Comparison of ENCODE assay signal across 8 mouse cellular contexts in genomic region chr7:122803839-122804496, GRCm38 (mm10).
DNase-seq lines count a peak whose midpoint lies in the region; ATAC-seq and TF ChIP-seq lines count a peak whose summit lies in the region.

No protein-coding gene starts in this region.

- no peak for TF ChIP-seq CTCF in lung, postnatal 0 days (IDR thresholded peaks at IDR 0.05)

- ATAC-seq in lung, postnatal 0 days = peak; percentile 38; the same call in 1 of the 2 replicates

- H3K27ac ChIP-seq in lung, postnatal 0 days (ENCODE audit: low read length) = no peak overlapping the region

- no peak overlapping the region for H3K4me3 ChIP-seq in lung, postnatal 0 days (ENCODE audit: low read depth, low read length)

- H3K36me3 ChIP-seq in lung, postnatal 0 days (ENCODE audit: insufficient read depth, low read length) = no peaks in the 10 kb centered on the region

- WGBS in lung, postnatal 0 days = 42% methylated on average over 9 of the region's 9 CpGs

- no peak for TF ChIP-seq EP300 in lung, postnatal 0 days (IDR thresholded peaks at IDR 0.05)

- H3K4me2 ChIP-seq in lung, postnatal 0 days (replicated peaks; ENCODE audit: low read depth, low read length) = no peak overlapping the region

- peaks cover 2% of the 10 kb centered on the region; the same call in 1 of the 2 replicates for H3K4me1 ChIP-seq in lung, postnatal 0 days (ENCODE audit: insufficient read depth, low read depth, low read length)

- H3K9ac ChIP-seq in lung, postnatal 0 days (replicated peaks; ENCODE audit: low read depth) = no peak overlapping the region

- no peaks in the 10 kb centered on the region for H3K27me3 ChIP-seq in lung, postnatal 0 days (replicated peaks; ENCODE audit: insufficient read depth, low read length)

- H3K9me3 ChIP-seq in lung, postnatal 0 days (ENCODE audit: low read length) = no peaks in the 10 kb centered on the region

- DNase-seq in cerebellum, adult 9-10 months = peak; percentile 1
- DNase-seq in cerebellum, adult 11 months = no peak
- peak; percentile 68 for DNase-seq in Muller cell, postnatal 12 days (ENCODE audit: inconsistent ontology term)
- DNase-seq in gastrocnemius, postnatal 10 days = peak; percentile 17
- DNase-seq in kidney, adult 8-10 months = peak; percentile 81 to 86
- DNase-seq in lung, postnatal 0 days (ENCODE audit: low spot score) = peak; percentile 63
- DNase-seq in spleen, postnatal 36 days (ENCODE audit: low spot score in 2 of 2) = no peak
- no peak for DNase-seq in thymus, adult 18-20 months

Comparison
In these comparisons a context has a peak if more than half of its experiments do, and no peak if none do; other contexts are left out.
1. DNase-seq: peak in cerebellum, adult 9-10 months (single experiment), Muller cell, postnatal 12 days (single experiment), gastrocnemius, postnatal 10 days (single experiment), kidney, adult 8-10 months (2 of 2) and lung, postnatal 0 days (single experiment); none in cerebellum, adult 11 months (single experiment), spleen, postnatal 36 days (0 of 2) and thymus, adult 18-20 months (0 of 2).